Mouse (Mus musculus) heart, postnatal 14 days (tissue): ENCODE results near the gene Ccm2l. TPM values are rescaled to one million over a fixed set of nuclear protein-coding genes. Genes with fewer than 3 reads are reported as not detected.
A peak's percentile ranks its signal among the peaks of the same experiment; 100 is the strongest.

ENCODE experiments used
- DNase-seq, 2 experiments: peaks; one replicate each; pipeline ENCODE4 v3.0.0; 2021 to 2022
- intact Hi-C: fragments of 180-260 bp; cut with DNase I; formaldehyde crosslinking; loops from one replicate; pipeline ENCODE4 v1.15.1; 2025
- total RNA-seq, 2 experiments: library from RNA; stranded (reverse); gene quantifications; 2 replicates each; pipeline ENCODE4 v1.2.3; 2021

The Ccm2l gene
- total RNA-seq, 2 experiments from 2014 or later = 23.1 to 25.4 TPM

DNA sequence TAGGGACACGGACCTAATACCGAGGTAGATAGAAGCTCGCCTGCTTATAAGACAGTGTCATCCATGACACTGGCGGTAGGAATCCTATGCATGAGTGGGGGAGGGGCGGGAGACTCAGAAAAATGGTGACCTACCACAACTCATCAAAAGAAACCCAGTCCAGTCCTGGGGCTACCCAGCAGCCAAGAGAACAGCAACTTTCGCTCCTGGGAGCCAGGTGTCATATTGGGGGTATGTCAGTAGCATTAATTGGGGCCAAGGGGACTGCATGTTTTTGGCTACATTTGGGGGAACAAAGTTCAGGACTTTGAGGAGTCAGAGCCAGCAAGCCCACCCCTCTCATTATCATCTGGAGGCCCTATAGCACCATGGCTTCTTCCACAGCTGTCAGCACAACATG lies 14.7 kb upstream of the Ccm2l start:
- DNase-seq = no peak
- intact Hi-C loops = no loop called here

DNA sequence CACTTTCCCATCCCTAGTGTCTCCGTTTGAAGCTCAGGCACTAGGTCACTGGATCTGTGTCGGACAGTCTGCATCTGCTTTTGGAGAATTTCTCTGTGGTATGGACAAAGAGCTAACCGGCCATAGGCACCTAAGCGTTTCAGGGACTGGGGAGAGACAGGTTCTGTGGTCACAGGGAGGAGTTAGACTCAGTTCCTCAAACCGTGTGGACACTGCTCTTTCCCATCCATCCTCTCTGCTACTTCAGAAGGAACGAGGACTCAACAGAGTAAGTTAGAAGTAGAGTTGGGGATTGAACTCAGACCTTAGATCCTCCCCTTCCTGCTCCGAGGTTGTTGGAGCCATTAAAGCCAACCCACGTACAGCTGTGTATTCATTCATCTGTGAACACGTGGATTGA lies 14.2 kb upstream of the Ccm2l start:
- DNase-seq = no peak
- intact Hi-C loops = no loop called here

DNA sequence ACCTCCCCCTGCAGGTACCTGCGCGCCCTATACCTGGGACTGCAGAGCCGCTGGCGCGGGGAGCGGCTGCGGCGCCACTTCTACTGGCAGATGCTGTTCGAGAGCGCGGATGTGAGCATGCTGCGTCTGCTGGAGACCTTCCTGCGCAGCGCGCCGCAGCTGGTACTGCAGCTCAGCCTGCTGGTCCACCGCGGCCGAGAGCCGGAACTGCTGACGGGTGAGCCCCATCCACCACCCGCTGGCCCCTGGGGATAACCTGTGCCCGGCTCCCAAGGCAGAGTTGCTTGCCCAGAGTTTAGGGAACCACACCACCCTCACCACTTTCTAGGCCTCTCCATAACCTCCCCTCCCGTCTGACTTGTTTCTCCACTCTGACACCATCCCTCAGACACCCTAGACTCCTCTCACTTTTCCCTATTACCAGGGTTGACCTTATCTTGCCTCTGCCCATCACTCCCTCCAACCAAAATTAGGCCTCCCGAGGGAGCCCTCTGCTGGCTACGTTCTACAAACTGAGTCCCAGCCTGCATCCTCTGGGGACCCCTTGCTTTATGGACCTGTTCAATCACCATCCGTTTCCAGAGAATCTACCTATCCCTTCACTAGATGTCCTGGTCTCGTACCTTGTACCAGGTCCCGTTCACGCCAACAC lies 12.9 kb upstream of the Ccm2l start:
- no peak for DNase-seq
- intact Hi-C loops = no loop called here

DNA sequence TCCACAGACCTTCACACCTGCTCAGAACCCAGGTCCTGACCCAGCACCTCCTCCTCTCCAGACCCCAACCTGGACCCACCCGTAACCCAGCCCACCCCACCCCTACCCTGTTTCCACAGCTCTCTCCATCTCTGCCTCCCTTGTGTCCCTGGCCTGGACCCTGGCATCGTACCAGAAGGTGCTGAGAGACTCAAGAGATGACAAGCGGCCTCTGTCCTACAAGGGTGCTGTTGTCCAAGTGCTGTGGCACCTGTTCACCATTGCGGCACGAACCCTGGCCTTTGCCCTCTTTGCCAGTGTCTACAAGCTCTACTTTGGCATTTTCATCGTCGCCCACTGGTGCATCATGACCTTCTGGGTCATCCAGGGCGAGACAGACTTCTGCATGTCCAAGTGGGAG lies 11.9 kb upstream of the Ccm2l start:
- no peak for DNase-seq
- intact Hi-C loops = no loop called here

DNA sequence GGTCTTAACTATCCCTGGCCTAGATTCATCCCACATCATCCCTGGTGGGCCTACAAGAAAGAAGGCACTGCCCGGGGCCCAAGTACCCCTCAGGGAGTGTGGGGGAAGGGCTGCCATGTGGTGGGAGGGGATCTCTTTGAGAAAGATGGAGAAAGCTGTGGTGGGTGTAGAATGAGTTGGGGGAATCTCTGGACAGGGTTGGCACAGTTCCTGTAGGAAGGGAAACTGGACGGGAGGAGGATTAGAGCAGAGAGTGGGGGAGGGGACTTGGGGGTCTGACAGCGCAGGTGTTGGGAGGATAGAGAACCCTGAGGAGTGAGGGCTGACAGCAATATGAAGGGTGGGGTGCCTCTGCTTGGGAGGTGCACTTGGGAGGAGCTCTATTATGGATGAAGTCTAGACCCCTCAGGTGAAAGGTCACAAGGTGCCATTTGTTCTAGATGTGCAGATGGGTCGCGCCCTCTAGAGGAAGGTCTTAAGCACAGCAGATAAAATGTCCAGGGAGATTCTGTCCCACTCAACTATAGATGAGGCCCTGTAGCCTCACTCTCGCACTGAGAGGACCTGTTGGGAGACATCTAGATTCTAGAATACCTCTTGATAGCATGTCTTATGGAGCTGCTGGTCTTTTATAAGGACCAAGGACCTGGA lies 10.4 kb upstream of the Ccm2l start:
- intact Hi-C loops = no loop called here

DNA sequence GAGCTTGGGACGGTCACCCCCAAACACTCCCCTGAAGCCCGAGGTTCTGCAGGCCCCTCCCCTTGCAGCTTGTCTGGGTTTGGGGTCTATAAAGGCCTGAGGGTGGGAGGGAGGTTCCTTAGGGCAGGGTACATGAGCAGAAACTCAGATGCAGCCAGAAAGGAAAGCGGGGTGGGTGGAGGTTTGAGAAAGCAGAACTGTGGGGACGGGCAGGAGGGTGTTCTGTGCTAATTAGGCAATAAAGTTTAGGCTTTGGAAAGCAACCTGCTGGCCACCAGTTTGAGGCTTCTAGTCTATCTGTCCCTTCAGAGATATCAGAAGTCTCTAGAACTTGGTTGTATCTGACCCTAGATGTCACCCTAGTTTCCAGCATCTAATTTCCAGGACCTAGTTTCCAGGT lies 7.4 kb upstream of the Ccm2l start:
- intact Hi-C loops = no loop called here
- DNase-seq = no peak

More for the DNA sequence above, 10.4 kb upstream of the Ccm2l start:
- DNase-seq = no peak

DNA sequence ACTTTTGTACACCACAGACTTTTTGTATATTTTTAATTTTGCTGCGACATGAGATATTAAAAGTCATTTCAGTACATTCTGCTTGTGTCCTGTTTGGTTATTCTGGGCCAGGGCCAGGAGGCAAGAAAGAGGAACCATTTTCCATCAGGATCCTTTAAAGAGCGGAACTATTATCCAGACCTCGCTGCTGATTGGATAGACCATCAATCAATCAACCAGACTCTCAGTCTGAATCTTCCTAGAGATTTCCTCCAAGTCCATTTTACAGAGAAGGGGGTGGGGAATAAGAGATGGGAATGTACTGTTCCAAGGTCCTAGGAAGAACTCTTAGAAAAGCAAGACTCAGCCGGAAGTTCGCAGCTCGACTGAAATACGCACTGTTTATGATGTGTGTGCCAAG lies 5.5 kb upstream of the Ccm2l start:
- intact Hi-C loops = no loop called here

DNA sequence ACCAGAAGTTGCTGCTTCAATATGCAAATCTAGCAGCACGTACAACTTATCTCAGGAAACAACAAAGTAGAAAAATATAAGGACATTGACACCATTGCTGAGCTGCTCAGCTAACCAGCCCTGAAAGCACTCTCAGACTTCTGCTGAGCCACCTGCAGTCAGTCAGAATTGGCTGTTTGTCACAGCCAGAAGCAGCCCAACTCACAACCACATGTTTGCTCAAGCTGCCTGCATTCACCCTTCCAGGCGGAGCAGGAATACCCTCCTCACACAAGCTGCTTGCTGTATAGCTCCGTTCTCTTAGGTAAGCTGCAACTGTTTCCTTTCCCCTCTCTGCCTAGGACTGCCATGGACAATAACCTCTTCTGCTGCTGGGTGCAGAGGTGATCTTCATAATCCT lies 2.4 kb upstream of the Ccm2l start:
- intact Hi-C loops = no loop called here
- no peak for DNase-seq

More for the DNA sequence above, 5.5 kb upstream of the Ccm2l start:
- no peak for DNase-seq

DNA sequence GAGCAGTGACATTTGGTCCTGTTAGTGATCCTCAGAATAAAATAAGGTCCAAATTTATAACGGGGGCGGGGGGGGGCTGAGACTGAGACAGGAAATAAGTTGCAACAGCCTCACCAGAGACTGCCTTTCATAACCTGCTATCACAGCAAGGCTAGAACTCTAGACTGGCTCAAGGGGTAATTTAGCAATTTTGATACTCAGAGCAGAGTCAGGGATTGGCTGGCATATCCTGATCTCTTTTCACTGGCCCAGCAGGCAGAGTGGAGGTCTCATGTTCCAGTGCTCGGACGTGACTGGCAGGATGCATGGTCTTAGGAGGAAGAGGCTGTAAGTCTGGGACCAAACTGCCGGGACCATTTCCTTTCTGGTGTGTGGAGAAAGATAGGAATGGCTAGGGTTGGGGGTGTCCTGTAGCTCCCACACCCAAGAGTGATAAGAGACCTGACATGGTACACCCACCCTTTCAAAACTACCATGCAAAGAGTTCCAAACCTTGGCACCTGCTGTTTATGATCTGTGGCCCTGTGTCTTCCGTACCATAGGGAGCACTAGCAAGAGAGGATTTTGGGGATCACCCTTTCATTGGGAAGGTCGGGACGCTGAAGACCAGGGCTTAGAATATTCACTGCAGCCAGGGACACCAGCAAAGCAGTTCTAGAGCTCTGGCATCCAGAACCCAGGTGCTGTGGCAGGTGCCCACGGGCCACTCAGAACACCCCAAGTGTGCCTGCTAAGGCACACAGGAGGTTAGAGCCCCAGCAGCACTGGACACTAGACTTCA lies 1.4 kb upstream of the Ccm2l start:
- intact Hi-C loops = no loop called here
- DNase-seq = no peak

DNA sequence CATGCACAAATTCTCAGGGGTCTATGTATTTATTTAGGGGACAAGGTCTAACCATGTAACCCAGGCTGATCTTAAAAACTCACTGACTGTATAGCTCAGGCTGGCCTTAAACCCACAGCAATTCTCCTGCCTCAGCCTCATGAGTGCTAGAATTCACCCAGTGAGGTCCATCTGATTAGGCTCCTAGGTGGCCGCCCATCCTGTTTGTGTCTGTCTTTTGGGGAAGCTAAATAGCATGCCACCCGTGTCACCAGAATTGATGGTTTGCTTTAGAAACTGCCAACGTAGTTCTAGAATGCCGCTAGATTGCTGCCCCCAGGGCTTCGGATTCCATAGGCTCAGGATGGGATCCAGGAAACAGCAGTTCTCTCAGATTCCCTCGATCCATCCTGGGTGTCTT lies 1.2 kb downstream of the Ccm2l start:
- intact Hi-C loops = no loop called here
- DNase-seq = no peak

DNA sequence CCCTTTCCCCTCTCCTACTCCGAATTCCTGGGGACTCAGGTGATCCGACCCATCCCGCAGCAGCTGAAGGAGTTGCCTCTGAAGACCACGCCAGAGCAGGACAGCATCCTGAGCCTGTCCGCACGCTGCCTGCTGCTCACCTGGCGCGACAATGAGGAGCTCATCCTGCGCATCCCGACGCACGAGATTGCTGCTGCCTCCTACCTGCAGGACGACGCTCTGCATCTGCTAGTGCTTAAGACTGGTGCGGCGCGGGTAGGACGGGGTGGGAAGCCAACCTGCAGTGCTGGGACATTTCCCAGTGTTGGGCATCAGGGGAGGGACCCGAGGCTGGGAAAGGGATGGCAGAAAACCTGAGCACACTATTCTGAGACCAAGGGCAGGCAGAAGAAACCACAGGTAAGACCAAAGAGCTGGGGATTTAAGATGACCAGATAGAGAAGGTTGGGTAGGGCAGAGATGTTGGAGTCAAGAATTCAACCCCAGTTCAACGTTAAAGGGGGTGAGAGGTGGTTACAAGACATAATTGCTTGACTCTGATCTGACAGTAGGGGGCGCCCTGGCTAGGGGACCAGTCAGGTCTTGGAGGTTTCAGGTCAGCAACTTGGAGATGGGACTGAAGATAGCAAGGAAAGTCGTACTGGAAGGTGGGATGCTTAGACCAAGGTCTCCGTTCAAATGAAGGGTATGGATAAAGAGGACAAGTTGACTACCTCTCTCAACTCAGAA lies 5.2 kb downstream of the Ccm2l start:
- peak in 1 of 2 experiments; percentile 40 for DNase-seq
- intact Hi-C loops = no loop called here

DNA sequence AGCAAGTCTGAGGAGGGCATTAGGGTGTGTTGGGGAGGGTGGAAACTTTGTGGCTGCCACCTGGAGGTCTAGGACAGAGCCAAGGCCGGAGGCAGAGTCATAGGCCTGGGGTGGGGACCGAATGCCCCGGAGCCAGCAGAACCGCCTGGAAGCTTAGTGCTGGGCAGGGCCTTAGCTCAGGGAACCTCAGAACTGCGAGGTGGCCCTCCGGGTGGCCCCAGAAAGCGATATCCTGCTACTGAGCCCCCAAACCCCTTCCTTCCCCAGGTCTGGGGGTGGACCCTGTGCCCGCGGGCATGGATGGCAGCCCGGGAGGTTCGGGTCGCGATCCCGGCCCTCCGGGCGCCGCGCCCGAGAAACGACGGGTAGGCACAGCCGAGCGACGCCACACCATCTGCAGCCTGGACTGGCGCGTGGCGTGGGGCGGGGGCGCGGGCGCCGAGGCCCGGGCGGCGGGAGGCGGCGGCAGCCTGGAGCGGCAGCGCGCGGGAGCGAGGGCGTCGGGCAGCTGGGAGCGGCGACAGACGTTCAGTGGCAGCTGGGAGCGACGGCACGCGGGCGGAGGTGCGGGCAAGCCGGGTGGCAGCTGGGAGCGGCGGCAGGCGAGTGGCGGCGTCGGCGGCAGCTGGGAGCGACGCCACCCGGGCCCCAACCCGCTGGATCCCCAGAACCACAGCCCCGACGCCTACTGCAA lies 5.9 kb downstream of the Ccm2l start:
- intact Hi-C loops = no loop called here
- DNase-seq = no peak

DNA sequence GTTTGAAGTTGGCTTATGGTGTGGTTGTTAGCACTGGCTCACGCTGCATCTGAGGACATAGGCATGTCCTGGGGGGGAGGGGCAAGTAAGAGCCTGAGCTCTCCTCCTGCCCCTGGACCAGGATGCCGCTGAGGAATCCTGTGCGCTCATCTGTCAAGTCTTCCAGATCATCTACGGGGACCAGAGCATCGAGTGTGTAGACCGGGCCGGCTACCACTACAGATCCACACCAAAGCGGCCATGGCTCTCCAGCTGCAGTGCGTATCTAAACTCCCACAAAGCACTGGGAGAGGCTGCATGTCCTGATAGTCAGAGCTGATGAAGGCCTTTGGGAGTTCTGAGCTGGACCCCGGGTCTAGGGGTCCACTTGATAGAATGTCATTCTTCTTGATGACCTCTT lies 8.9 kb downstream of the Ccm2l start:
- intact Hi-C loops = no loop called here
- DNase-seq = no peak

DNA sequence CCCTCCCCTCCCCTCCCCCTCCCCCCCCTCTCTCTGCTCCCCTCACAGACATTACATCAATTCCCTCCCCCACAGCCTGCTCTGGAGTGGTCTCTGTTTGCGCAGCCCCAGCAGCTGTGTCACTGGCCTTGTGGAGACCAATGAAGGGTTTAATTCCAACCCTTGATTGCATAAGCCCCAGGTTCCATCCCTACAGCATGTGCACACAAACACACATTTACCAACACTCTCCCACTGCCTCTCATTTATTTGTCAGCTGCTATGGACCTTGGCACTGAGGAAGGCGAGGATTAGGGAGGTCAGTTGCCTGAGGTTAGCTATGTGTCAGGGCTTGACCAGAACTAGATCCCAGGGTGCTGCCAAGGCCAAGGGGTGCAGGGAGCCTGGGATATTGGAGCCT lies 10.2 kb downstream of the Ccm2l start:
- DNase-seq = no peak
- intact Hi-C loops = no loop called here

DNA sequence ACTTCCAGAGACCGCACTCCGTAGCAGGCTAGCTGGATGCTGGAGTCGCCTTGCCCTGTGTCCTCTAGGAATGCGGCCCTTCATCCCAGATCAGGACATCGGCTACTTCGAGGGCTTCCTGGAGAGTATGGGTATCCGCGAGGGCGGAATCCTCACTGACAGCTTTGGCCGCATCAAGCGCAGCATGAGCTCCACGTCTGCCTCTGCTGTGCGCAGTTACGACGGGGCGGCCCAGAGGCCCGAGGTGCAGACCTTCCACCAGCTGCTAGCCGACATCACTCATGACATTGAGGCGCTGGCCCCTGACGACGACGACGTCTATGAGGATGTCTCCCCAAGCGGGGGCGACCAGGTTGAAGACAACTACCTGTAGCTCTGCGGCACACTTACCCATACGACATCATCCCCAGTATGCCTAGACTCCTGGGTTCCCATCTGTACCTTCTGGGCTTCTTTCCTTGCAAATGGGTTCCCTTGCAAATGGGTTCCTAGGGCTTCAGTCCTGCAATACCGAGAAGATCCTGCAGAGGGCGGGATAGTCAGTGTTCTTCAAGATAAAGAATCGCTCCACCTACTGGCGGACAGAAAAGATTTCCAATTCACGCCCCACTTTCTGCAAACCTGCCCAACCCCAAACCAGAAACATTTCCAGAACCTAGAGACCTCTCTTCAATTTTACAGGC lies 15.2 kb downstream of the Ccm2l start:
- intact Hi-C loops = loop anchor here (2.0 kb wide), 2 partner anchors 32 to 62 kb away; no protein-coding TSS in a partner anchor
- DNase-seq = peak; percentile 74 to 88

DNA sequence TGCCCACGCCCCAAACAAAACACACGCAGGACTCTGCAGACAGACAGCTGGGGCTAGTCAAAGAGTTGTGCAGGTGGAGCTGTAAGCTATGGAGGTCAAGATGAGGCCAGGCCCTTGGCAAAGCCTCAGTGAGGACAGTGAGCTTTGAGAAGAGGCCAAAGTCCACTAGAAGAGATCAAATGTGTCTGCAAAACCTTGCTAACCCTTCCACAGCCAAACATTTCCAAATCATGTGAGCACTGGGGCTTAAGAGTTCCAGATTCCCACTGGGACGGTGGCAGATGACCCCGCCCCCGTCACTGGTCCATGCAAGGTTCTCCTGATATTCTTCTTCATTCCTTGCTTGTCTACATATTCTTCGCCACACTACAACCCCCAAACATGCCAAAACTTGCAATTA lies 16.1 kb downstream of the Ccm2l start:
- intact Hi-C loops = loop anchor here (2.0 kb wide), 2 partner anchors 33 to 61 kb away; no protein-coding TSS in a partner anchor
- DNase-seq = no peak

DNA sequence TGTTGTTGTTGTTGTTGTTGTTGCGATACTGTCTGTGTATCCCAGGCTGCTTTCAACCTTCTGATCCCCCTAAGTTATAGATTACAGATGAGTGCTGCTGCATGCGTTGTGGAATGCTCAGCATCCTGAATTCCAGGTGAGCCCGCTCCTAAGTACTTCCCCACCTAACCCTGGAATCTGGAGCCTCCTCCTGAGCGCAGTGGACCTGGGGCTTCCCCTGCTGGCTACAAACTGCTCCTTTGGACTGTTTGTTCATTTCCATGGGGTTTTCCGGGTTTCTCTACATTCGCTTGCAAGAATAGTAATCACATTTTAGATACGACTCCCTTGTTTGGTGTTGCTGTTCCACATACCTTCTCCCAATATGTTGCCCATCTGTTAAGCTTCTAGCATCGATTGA lies 17.5 kb downstream of the Ccm2l start:
- intact Hi-C loops = no loop called here
- DNase-seq = no peak

DNA sequence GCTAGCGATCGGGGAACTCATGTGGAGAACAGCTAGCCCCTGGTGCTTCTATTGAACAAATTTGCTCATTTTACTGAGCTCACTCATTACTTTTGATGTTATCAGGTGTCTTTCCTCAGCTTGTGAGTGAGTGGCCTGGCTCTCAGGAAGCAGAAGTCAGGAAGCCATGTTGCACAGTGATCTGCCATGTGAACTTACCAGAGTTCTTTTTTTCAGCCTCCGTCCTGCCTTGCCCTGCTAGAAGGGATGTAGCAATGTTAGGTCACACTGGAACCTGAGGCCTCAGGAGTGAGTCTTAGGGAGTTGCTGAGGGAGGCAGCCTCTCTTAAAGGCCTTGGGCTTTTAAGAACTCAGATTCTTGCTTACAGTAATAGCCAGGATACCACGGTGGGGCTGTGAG lies 18.1 kb downstream of the Ccm2l start:
- DNase-seq = no peak
- intact Hi-C loops = no loop called here

DNA sequence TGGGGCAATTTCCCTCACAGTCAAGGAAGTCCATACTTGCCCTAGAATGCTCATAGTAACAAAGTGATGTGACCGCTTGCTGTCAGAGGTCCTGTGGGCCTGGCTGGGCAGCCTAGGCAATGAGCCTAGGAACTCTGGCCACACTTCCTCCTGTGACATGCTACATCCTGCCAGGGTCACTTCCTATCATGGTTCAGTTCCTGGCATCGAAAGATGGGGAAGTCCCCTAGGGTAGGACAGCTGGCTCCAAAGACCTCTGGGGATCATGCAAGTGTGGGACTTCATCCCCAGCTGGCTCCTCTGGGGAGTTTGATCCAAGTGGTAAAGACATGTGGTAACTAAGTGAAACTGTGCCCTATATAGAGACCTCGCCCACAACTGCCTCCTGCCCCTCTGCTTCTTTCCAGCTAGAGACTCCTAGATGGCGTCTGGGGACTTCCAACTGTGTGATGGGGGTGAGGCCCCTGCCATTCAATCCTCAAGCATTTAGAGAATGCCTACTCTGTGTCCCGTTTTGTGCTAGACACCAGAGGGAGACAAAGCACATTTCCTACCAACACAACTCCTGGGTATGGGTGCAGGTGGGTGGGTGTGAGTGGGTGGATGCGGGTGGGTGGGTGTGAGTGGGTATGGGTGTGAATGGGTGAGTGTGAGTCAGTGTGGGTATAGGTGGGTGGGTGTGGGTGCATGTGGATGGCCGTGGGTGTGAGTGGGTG lies 18.7 kb downstream of the Ccm2l start:
- intact Hi-C loops = no loop called here
- no peak for DNase-seq
